Mouse (Mus musculus) lung, embryonic 16.5 days (tissue): ENCODE results near the gene Ifnl2. TPM values are rescaled to one million over a fixed set of nuclear protein-coding genes. Genes with fewer than 3 reads are reported as not detected.
"Not testable (repeated sequence)": the region's sequence is repeated elsewhere in the genome, so short reads cannot be mapped to it uniquely, and the experiment has no call there.

Experiments used
- ATAC-seq: fragments of 200-750 bp; cut with Nextera tagmentation; 2 replicates; pipeline ENCODE4 v1.8.0; 2017; ENCODE audit warnings: low read depth, mild to moderate bottlenecking, moderate library complexity
- H3K27ac ChIP-seq: fragments of 300-500 bp; sonication (generic); 2 replicates; pipeline ENCODE4 v1.5.1; 2014; ENCODE audit warnings: mild to moderate bottlenecking, control low read depth, low read length
- H3K27me3 ChIP-seq: fragments of 300-500 bp; sonication (generic); 2 replicates; pipeline ENCODE4 v1.6.1; 2014; ENCODE audit warnings: low read depth, low read length, mixed read lengths; ENCODE audit not compliant: control insufficient read depth, insufficient read depth
- H3K36me3 ChIP-seq: fragments of 300-500 bp; sonication (generic); 2 replicates; pipeline ENCODE4 v1.6.1; 2014; ENCODE audit warnings: low read length; ENCODE audit not compliant: control insufficient read depth, insufficient read depth
- H3K4me1 ChIP-seq: fragments of 300-500 bp; sonication (generic); replicated peaks from 2 replicates; pipeline ENCODE4 v1.6.1; 2014; ENCODE audit warnings: low read length, mixed read lengths; ENCODE audit not compliant: control insufficient read depth, insufficient read depth
- H3K4me2 ChIP-seq: fragments of 300-500 bp; sonication (generic); 2 replicates; pipeline ENCODE4 v1.6.1; 2014; ENCODE audit warnings: low read depth, low read length, control low read depth
- H3K4me3 ChIP-seq: fragments of 300-500 bp; sonication (generic); 2 replicates; pipeline ENCODE4 v1.5.1; 2014; ENCODE audit warnings: mild to moderate bottlenecking, low read length, control low read depth
- H3K9ac ChIP-seq: fragments of 300-500 bp; sonication (generic); 2 replicates; pipeline ENCODE4 v1.6.1; 2014; ENCODE audit warnings: low read length, control low read depth
- H3K9me3 ChIP-seq: fragments of 300-500 bp; sonication (generic); 2 replicates; pipeline ENCODE4 v1.6.1; 2016; ENCODE audit warnings: low read length; ENCODE audit not compliant: control insufficient read depth
- WGBS: fragments of 180-500 bp; shearing (Covaris S2); extraction: QIAGEN DNeasy Blood & Tissue Kit; methylation state at CpG from one replicate; pipeline ENCODE4 v1.1.7; 2014; 5-methylcytosine and 5-hydroxymethylcytosine counted together
- polyA plus RNA-seq: library from polyadenylated mRNA; unstranded; fragments of >200 nt; fragmentation: Nextera tagmentation; extraction: Ambion mirVana; gene quantifications from 2 replicates; pipeline ENCODE4 v1.2.1, GENCODE M21; 2015

Gene Ifnl2
- polyA plus RNA-seq, 1 experiment from 2014 or later: not detected

DNA sequence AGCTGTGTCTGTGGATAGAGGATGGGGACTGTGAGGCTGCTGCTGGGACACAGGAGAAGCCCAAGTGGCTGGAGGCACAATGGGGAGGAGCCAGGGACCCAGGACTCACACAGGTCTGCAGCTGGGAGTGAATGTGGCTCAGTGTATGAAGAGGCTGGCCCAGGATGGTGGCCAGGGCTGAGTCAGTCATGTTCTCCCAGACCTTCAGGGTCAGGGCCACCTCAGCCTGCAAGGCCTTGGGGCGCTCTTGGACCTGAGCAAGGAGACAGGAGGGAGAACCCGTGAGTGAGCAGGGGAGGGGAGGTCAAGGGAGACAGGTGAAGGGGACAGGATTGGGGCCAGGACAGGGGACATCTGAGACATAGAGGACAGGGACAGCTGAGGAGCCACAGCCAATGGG, 1.1 kb downstream of the Ifnl2 start:
- ATAC-seq, H3K4me1 ChIP-seq, H3K27me3 ChIP-seq, H3K9ac ChIP-seq, H3K36me3 ChIP-seq, H3K27ac ChIP-seq, H3K4me2 ChIP-seq, H3K4me3 ChIP-seq, H3K9me3 ChIP-seq: not testable (repeated sequence)
- WGBS: 80% methylated on average over 1 of the region's 2 CpGs

DNA sequence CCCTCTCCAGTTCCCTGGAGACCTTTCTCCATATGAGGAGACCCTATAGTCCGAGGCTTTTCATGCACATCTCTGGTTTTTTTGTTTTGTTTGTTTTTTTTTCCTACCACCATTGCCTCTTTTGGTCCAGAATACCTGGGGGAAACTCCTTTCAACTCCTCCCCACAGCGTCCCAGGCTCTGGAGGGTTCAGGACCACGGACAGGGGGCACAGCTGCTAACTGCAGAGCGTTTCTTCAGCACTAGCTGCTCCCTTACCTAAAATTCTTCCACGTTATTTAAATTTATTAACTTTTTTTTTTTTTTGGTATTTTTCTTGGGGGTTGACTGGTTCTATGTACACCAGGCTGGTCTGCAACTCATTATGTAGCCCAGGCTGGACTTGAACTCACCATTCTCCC, 4.7 kb downstream of the Ifnl2 start:
- WGBS: 5% methylated on average over 5 of the region's 5 CpGs
- Histone ChIP-seq H3K4me2 (no peak overlapping the region), H3K27me3 (no peaks in the 10 kb centered on the region), H3K9me3 (no peaks in the 10 kb centered on the region), H3K9ac (no peak overlapping the region), H3K36me3 (no peaks in the 10 kb centered on the region), H3K27ac (no peak overlapping the region), H3K4me1 (no peaks in the 10 kb centered on the region), H3K4me3 (no peak overlapping the region)
- no peak for ATAC-seq

DNA sequence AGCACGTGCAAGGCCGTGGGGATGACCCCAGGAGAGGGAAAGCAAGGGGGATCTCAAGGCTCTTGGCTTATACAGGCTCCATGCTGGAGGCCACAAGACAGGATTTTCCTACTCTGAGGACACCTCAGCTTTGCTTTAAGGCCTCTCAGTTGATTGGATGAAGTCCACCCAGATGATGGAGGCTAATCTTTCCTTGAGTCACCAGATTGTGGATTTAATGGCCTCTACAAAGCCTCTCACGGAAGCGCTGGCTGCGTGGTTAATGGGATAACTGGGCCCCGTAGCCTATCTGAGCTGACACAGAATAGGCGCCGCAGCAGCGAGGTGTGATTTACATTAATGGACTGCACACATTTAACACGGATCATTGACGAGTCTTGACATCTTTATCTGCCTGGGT, 14.8 kb downstream of the Ifnl2 start:
- H3K27me3 ChIP-seq: no peaks in the 10 kb centered on the region
- WGBS: 57% methylated on average over 11 of the region's 11 CpGs
- H3K36me3 ChIP-seq: no peaks in the 10 kb centered on the region
- no peaks in the 10 kb centered on the region for H3K9me3 ChIP-seq
- H3K4me1 ChIP-seq: no peaks in the 10 kb centered on the region
- H3K4me3 ChIP-seq: no peak overlapping the region
- ATAC-seq: no peak
- H3K27ac ChIP-seq: no peak overlapping the region
- no peak overlapping the region for H3K9ac ChIP-seq
- no peak overlapping the region for H3K4me2 ChIP-seq

DNA sequence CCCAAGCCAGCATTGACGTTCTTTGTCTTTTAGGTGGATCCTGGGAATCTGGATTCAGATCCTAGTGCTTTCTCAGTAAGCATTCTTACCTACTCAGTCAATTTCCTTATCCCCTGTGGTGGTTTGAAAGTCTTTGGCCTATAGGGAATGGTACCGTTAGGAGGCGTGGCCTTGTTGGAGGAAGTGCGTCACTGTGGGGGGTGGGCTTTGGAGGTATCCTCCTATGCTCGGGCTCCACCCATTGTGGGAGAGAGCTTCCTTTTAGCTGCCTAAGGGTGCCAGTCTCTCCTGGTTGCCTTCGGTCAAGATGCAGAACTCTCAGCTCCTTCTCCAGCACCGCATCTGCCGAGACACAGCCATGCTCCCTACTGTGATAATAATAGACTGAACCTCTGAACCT, 17.9 kb downstream of the Ifnl2 start:
- ATAC-seq: no peak
- peaks cover 2% of the 10 kb centered on the region for H3K27me3 ChIP-seq
- H3K36me3 ChIP-seq: no peaks in the 10 kb centered on the region
- H3K4me3 ChIP-seq: no peak overlapping the region
- H3K9ac ChIP-seq: no peak overlapping the region
- H3K4me1 ChIP-seq: peaks cover 7% of the 10 kb centered on the region; the same call in 1 of the 2 replicates
- 85% methylated on average over 8 of the region's 8 CpGs for WGBS
- no peak overlapping the region for H3K27ac ChIP-seq
- H3K4me2 ChIP-seq: no peak overlapping the region
- no peaks in the 10 kb centered on the region for H3K9me3 ChIP-seq

DNA sequence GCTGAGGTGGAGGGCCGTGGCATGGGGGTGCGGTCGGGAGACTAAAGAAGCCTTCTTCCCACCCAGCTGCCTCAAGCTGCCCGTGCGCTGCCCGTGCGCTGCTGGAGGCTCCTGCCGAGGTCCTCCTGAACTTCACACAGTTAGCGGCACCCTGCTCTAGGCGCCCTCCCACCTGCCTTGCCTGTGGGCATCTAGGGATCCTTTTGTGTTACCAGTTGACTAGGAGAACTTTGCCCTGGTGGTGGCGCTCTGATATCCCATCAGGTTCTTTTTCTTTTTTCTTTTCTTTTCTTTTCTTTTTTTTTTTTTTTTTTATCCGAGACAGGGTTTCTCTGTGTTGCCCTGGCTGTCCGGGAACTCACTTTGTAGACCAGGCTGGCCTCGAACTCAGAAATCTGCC, 19.4 kb downstream of the Ifnl2 start:
- H3K4me1 ChIP-seq: peaks cover 7% of the 10 kb centered on the region; the same call in 1 of the 2 replicates
- H3K9ac ChIP-seq: no peak overlapping the region
- no peaks in the 10 kb centered on the region for H3K36me3 ChIP-seq
- no peak overlapping the region for H3K4me3 ChIP-seq
- H3K27ac ChIP-seq: no peak overlapping the region
- H3K27me3 ChIP-seq: peaks cover 3% of the 10 kb centered on the region
- H3K9me3 ChIP-seq: no peaks in the 10 kb centered on the region
- no peak for ATAC-seq
- 25% methylated on average over 14 of the region's 14 CpGs for WGBS
- H3K4me2 ChIP-seq: peak overlapping the region; percentile 31

DNA sequence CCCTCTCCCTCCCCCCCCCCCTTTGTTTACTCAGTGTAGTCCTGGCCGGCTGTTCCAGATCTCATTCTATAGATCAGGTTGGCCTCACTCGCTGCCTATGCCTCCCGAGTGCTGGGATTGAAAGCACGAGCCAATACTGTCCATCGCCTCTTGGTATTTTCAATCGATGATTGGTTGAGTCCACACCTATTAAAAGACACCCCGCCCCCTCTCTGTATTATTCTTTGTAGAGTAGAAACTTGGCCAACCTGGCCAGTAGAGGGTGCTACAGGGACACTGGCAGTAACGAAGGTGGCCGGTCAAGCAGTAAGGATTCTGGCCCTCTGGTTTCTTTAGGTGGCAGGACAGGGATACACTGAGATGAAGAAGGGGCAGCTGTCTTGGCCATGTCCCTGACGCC, 19.8 kb downstream of the Ifnl2 start:
- Histone ChIP-seq H3K4me3 (no peak overlapping the region), H3K4me2 (peak overlapping the region; percentile 31), H3K4me1 (peaks cover 7% of the 10 kb centered on the region; the same call in 1 of the 2 replicates), H3K36me3 (no peaks in the 10 kb centered on the region), H3K9me3 (no peaks in the 10 kb centered on the region), H3K27me3 (peaks cover 3% of the 10 kb centered on the region), H3K27ac (no peak overlapping the region), H3K9ac (no peak overlapping the region)
- no peak for ATAC-seq
- WGBS: 1% methylated on average over 10 of the region's 10 CpGs

DNA sequence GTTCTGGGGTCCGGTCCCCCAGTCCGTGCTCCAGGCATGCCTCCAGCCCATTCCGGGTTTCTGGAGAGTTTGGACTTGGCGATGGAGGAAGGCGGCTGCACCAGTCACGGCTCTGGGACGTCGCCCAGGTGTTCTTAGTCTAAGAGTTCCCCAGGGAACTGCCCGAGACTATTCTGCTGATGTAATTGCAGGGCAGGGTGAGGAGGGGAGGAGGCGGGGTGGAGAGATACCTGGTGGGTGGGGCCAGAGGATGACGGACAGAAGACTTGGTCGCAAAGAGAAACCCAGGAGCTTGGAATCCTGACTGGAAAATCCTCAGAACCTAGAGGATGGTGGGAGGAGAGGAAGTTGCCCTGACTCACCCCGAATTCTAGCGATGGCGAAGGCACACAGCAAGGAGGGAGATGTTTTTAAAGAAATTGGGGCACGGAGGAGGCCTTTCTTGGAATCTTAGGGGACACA, 22.2 kb downstream of the Ifnl2 start:
- Histone ChIP-seq H3K4me2 (peak overlapping the region; percentile 38), H3K4me1 (peaks cover 7% of the 10 kb centered on the region; the same call in 1 of the 2 replicates), H3K27ac (no peak overlapping the region), H3K36me3 (no peaks in the 10 kb centered on the region), H3K9ac (no peak overlapping the region), H3K4me3 (peak overlapping the region; percentile 15), H3K27me3 (peaks cover 3% of the 10 kb centered on the region), H3K9me3 (no peaks in the 10 kb centered on the region)
- 5% methylated on average over 16 of the region's 16 CpGs for WGBS
- ATAC-seq: peak; percentile 36; the same call in 1 of the 2 replicates

DNA sequence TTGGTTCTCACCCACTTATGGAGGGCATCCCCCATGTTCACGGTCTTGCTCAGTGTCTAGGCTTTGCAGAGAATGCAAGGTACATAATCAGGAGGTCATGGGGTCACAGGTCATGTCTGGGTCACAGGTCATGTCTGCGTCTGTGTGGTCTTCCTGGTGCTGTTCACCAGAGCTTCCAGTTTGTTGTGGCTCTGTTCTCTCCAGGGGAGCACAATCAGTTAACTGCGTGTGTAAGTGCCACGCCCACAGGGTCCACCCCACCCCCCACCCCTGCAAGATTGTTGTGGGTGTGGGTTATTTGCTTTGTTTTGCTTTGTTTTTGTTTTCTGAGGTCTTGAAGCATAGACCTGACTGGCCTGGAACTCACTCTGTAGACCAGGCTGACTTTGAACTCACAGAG, 26.1 kb downstream of the Ifnl2 start:
- Histone ChIP-seq H3K9me3 (no peaks in the 10 kb centered on the region), H3K27ac (no peak overlapping the region), H3K27me3 (peaks cover 3% of the 10 kb centered on the region), H3K4me1 (peaks cover 7% of the 10 kb centered on the region; the same call in 1 of the 2 replicates), H3K36me3 (no peaks in the 10 kb centered on the region), H3K9ac (no peak overlapping the region), H3K4me2 (no peak overlapping the region), H3K4me3 (no peak overlapping the region)
- WGBS: 26% methylated on average over 4 of the region's 4 CpGs
- no peak for ATAC-seq

DNA sequence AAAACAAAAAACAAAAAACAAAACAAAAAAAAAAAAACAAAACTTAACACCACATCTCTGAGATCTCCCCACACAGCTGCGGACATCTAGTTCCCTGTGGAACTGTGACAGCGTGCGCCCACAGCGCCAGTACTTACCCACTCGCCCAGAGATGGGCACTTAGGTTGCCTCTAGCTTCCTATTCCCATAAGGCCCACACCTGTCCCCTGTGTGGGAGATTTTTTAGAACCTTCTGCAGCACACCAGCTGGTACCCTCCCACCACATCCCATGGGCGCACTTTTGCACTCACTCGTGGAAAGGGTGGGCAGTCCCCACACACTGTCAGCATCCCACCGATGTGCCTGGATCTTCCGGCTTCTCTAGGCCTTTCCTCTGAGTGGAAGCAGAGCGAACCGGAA, 27.4 kb downstream of the Ifnl2 start:
- no peak overlapping the region for H3K4me2 ChIP-seq

DNA sequence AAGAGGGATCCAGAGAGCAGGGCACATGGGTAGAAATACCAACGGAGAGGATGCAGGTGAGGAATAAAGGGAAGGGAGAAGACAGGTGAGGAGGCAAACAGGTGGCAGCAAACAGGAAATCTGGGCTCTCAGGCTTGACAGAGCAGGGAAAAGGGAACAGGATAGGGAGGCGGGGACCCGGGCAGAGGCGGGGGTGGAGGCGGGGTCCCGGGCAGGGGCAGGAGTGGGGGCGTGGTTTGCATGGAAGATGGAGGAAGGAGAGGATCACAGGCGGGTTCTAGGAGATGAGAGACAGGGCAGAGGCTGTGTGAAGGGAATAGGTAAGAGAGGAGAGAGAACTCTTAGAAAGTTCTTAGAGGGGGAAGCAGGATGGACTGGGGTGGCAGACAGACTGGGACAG, 31.4 kb downstream of the Ifnl2 start:
- WGBS: 4% methylated on average over 8 of the region's 8 CpGs
- Histone ChIP-seq H3K27me3 (no peaks in the 10 kb centered on the region), H3K4me3 (no peak overlapping the region), H3K27ac (no peak overlapping the region), H3K36me3 (no peaks in the 10 kb centered on the region), H3K9me3 (no peaks in the 10 kb centered on the region), H3K4me2 (no peak overlapping the region), H3K4me1 (no peaks in the 10 kb centered on the region), H3K9ac (no peak overlapping the region)
- ATAC-seq: 0 out of 2 replicates have a peak, but pooled peaks have one; percentile 41

More for the DNA sequence above, 27.4 kb downstream of the Ifnl2 start:
- H3K27me3 ChIP-seq: peaks cover 3% of the 10 kb centered on the region
- ATAC-seq: no peak
- no peak overlapping the region for H3K4me3 ChIP-seq
- H3K4me1 ChIP-seq: peaks cover 2% of the 10 kb centered on the region; the same call in 1 of the 2 replicates
- 80% methylated on average over 11 of the region's 11 CpGs for WGBS
- H3K9me3 ChIP-seq: no peaks in the 10 kb centered on the region
- no peak overlapping the region for H3K27ac ChIP-seq
- H3K9ac ChIP-seq: no peak overlapping the region
- H3K36me3 ChIP-seq: no peaks in the 10 kb centered on the region
